Mouse (Mus musculus): ENCODE data around the gene Dgcr2. TPM values are rescaled to one million over a fixed set of nuclear protein-coding genes. Genes with fewer than 3 reads are reported as not detected.

Gene Dgcr2
- total RNA-seq (2021): 10 to 100 TPM; 50.9 to 52.3 TPM
- long read RNA-seq, experiment 1, full-length matches to known transcripts: 37 of 49 reads
- long read RNA-seq, experiment 1, partial matches to known transcripts: 4 of 49 reads
- long read RNA-seq, experiment 1, other reads (novel, unspliced or antisense): 8 of 49 reads
- long read RNA-seq, experiment 2, full-length matches to known transcripts: 23 of 37 reads
- long read RNA-seq, experiment 2, partial matches to known transcripts: 6 of 37 reads
- long read RNA-seq, experiment 2, other reads (novel, unspliced or antisense): 8 of 37 reads

- DNase-seq: no peak
- intact Hi-C loops (cut with DNase I): no loop called here
These were observed at the start of gene Dgcr2, which contains the start of gene Tssk2 for GRCm38 (mm10) chr16:17898462-17898861. Dgcr2 (minus strand) TSS chr16:17898562. Tssk2 (plus strand) TSS chr16:17898637.

- intact Hi-C loops (cut with DNase I): no loop called here
- no peak for DNase-seq
These were observed 46.9 kb upstream of the Dgcr2 start for GRCm38 (mm10) chr16:17945081-17945831.

GRCm38 (mm10) chr16:17943466-17943865, 45.1 kb upstream of the Dgcr2 start:
- intact Hi-C loops (cut with DNase I): no loop called here
- no peak for DNase-seq

GRCm38 (mm10) chr16:17939255-17939751, 40.9 kb upstream of the Dgcr2 start:
- intact Hi-C loops (cut with DNase I): loop anchor here (2.0 kb wide), 1 partner anchor 27 kb away; no protein-coding TSS in a partner anchor
- DNase-seq: no peak

GRCm38 (mm10) chr16:17938821-17939220, 40.5 kb upstream of the Dgcr2 start:
- DNase-seq: peak; percentile 58 to 71
- intact Hi-C loops (cut with DNase I): loop anchor here (1.0 to 2.0 kb wide), 2 partner anchors 26 to 81 kb away; no protein-coding TSS in a partner anchor

- intact Hi-C loops (cut with DNase I): loop anchor here (1.0 to 2.0 kb wide), 2 partner anchors 25 to 80 kb away; no protein-coding TSS in a partner anchor
- DNase-seq: no peak
These were observed 39.8 kb upstream of the Dgcr2 start for GRCm38 (mm10) chr16:17938187-17938586.

GRCm38 (mm10) chr16:17936776-17937175, 38.4 kb upstream of the Dgcr2 start:
- no peak for DNase-seq
- intact Hi-C loops (cut with DNase I): no loop called here

- no peak for DNase-seq
- intact Hi-C loops (cut with DNase I): no loop called here
These were observed 36.1 kb upstream of the Dgcr2 start for GRCm38 (mm10) chr16:17934445-17934910.

GRCm38 (mm10) chr16:17933594-17934444, 35.5 kb upstream of the Dgcr2 start:
- DNase-seq: no peak
- intact Hi-C loops (cut with DNase I): no loop called here

- intact Hi-C loops (cut with DNase I): no loop called here
- DNase-seq: no peak
These were observed 33.6 kb upstream of the Dgcr2 start for GRCm38 (mm10) chr16:17931906-17932460.

GRCm38 (mm10) chr16:17929631-17930030, 31.3 kb upstream of the Dgcr2 start:
- no peak for DNase-seq
- intact Hi-C loops (cut with DNase I): loop anchor here (5.0 kb wide), 2 partner anchors 58 to 118 kb away; no protein-coding TSS in a partner anchor

- no peak for DNase-seq
- intact Hi-C loops (cut with DNase I): loop anchor here (5.0 kb wide), 2 partner anchors 58 to 118 kb away; no protein-coding TSS in a partner anchor
These were observed 30.8 kb upstream of the Dgcr2 start for GRCm38 (mm10) chr16:17929211-17929610.

GRCm38 (mm10) chr16:17928627-17929104, 30.3 kb upstream of the Dgcr2 start:
- DNase-seq: peak; percentile 58 to 76
- intact Hi-C loops (cut with DNase I): loop anchor here (5.0 kb wide), 2 partner anchors 59 to 119 kb away; no protein-coding TSS in a partner anchor

- intact Hi-C loops (cut with DNase I): loop anchor here (5.0 kb wide), 2 partner anchors 59 to 119 kb away; no protein-coding TSS in a partner anchor
These were observed 29.8 kb upstream of the Dgcr2 start, which contains the start of gene Slc25a1 for GRCm38 (mm10) chr16:17928087-17928580. Slc25a1 (minus strand) TSS chr16:17928219.

GRCm38 (mm10) chr16:17927351-17928082, 29.2 kb upstream of the Dgcr2 start:
- intact Hi-C loops (cut with DNase I): loop anchor here (5.0 kb wide), 2 partner anchors 60 to 120 kb away; no protein-coding TSS in a partner anchor
- peak; percentile 44 to 47 for DNase-seq

More at GRCm38 (mm10) chr16:17928087-17928580, 29.8 kb upstream of the Dgcr2 start, which contains the start of gene Slc25a1:
- DNase-seq: peak; percentile 74 to 75

GRCm38 (mm10) chr16:17922163-17922538, 23.8 kb upstream of the Dgcr2 start:
- intact Hi-C loops (cut with DNase I): no loop called here
- DNase-seq: no peak

- peak; percentile 93 to 97 for DNase-seq
- intact Hi-C loops (cut with DNase I): no loop called here
These were observed 23.2 kb upstream of the Dgcr2 start for GRCm38 (mm10) chr16:17921325-17922162.

All from heart, postnatal 14 days (tissue).